Mouse (Mus musculus) embryonic fibroblast, embryonic 13.5 days (primary cell): ENCODE results near the gene Bag6.

ENCODE experiments used
- CTCF ChIP-seq: IDR thresholded peaks from 2 replicates; pipeline ENCODE4 v1.5.1; 2011; ENCODE audit warnings: mild to moderate bottlenecking, control low read depth, low read length, moderate library complexity, borderline replicate concordance; ENCODE audit not compliant: insufficient read depth
- POLR2A ChIP-seq: IDR thresholded peaks from 2 replicates; pipeline ENCODE4 v1.6.1; 2011; ENCODE audit warnings: low read depth, mild to moderate bottlenecking, control low read depth, low read length, moderate library complexity

DNA sequence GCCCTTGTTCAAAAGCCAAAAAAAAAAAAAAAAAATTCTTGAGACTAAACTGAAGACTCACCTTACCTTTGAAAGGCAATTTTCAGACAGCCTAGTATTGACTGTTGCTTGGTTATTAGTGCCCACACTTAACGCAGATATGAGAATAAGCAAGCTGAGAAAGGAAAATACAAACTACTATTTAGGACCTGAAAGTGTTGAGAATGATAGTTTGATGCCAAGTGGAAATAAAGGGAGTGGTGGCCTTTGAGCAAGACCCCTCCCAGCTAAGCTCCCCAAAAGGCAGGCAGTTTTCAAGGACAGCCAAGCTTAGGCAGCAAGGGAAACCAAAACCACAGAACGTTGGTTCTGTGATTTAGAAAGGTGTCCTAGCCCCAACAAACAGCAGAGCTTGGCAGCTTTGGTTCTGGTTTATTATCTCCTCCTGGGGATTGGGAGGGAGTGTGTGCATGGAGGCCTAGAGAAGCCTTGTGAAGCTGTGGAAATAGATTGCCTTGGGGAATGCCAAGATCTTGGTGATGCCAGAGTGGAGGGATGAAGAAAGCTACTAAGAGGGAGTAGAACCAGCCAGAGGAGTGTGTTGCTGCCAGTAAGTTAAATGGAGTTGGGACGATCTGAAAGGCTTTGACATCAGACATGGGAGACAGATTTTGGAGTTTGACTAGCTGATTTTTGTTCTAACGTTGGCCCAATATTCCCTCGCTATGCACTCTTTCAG lies 13.1 kb downstream of the Bag6 start:
- TF ChIP-seq CTCF: no peak
- TF ChIP-seq POLR2A: no peak
